12 mouse cellular contexts compared by ENCODE assay signal in the genomic region with DNA sequence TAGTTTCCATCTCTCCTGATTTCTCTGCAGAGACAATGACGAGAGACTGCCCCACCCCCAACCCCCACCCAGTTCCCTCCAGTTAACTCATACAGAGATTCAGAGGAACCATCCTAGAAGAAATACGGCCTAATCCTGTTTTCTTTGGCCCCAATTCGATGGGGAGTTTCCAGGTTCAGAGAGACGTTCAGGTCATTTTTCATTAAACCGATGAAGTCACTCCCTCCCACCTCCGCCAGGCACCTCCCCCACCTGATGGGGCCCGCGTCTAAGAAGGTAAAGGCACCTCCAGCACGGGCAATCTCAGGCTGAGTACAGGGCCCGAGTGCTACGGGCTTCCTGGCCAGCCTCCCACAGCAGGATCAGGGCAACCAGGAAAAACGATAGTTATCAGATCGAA. TPM values are rescaled to one million over a fixed set of nuclear protein-coding genes. Genes with fewer than 3 reads are reported as not detected.
DNase-seq lines count a peak whose midpoint lies in the region; ATAC-seq lines count a peak whose summit lies in the region.
"Had no signal": no experiment of that assay in that cellular context is flagged by ENCODE, and none has a peak within 500 bp of the region (broad histone marks: within the 10 kb centered on the region; RNA-seq: fewer than 3 reads in every experiment).

No protein-coding gene starts in this region.

- peaks cover 37% of the 10 kb centered on the region for H3K4me1 ChIP-seq in hindbrain, embryonic 13.5 days (replicated peaks)
- peaks cover 16% of the 10 kb centered on the region for H3K4me1 ChIP-seq in hindbrain, embryonic 16.5 days (ENCODE audit: control insufficient read depth, insufficient read depth, low read depth, low read length)
- H3K4me1 ChIP-seq in neural tube, embryonic 15.5 days = peaks cover 21% of the 10 kb centered on the region
- peaks cover 12% of the 10 kb centered on the region for H3K4me1 ChIP-seq in intestine, embryonic 16.5 days (ENCODE audit: control insufficient read depth, insufficient read depth, low read length)

- no peaks in the 10 kb centered on the region for H3K9me3 ChIP-seq in hindbrain, embryonic 13.5 days
- no peaks in the 10 kb centered on the region for H3K9me3 ChIP-seq in hindbrain, embryonic 16.5 days (ENCODE audit: control insufficient read depth, low read length)
- no peaks in the 10 kb centered on the region for H3K9me3 ChIP-seq in neural tube, embryonic 15.5 days (replicated peaks)
- H3K9me3 ChIP-seq in intestine, embryonic 16.5 days (ENCODE audit: control insufficient read depth, low read length) = no peaks in the 10 kb centered on the region

- H3K27ac ChIP-seq in hindbrain, embryonic 13.5 days = no peak overlapping the region
- H3K27ac ChIP-seq in hindbrain, embryonic 16.5 days (ENCODE audit: low read depth, low read length) = no peak overlapping the region
- H3K27ac ChIP-seq in neural tube, embryonic 15.5 days (replicated peaks) = no peak overlapping the region
- no peak overlapping the region for H3K27ac ChIP-seq in intestine, embryonic 16.5 days (ENCODE audit: low read length)
- H3K27ac ChIP-seq: liver, embryonic 14.5 days had no signal

- 0 out of 2 replicates have a peak overlapping the region, but pooled peaks have one; percentile 8 for H3K4me2 ChIP-seq in hindbrain, embryonic 13.5 days
- H3K4me2 ChIP-seq in hindbrain, embryonic 16.5 days (ENCODE audit: low read length) = no peak overlapping the region
- H3K4me2 ChIP-seq in neural tube, embryonic 15.5 days = no peak overlapping the region
- no peak overlapping the region for H3K4me2 ChIP-seq in intestine, embryonic 16.5 days (ENCODE audit: low read depth, low read length)

- 19% methylated on average over 13 of the region's 13 CpGs for WGBS in hindbrain, embryonic 13.5 days
- WGBS in hindbrain, embryonic 16.5 days = 22% methylated on average over 13 of the region's 13 CpGs
- 19% methylated on average over 13 of the region's 13 CpGs for WGBS in neural tube, embryonic 15.5 days
- WGBS in intestine, embryonic 16.5 days = 11% methylated on average over 13 of the region's 13 CpGs

- ATAC-seq in hindbrain, embryonic 13.5 days (ENCODE audit: low FRiP score) = no peak
- no peak for ATAC-seq in hindbrain, embryonic 16.5 days
- no peak for ATAC-seq in neural tube, embryonic 15.5 days (ENCODE audit: low FRiP score)
- peak; percentile 71 for ATAC-seq in intestine, embryonic 16.5 days
- ATAC-seq: CD4-positive, CD25-positive, alpha-beta regulatory T cell, adult 4 months had no signal

- no peak overlapping the region for H3K9ac ChIP-seq in hindbrain, embryonic 13.5 days
- H3K9ac ChIP-seq in hindbrain, embryonic 16.5 days (ENCODE audit: low read depth, low read length) = no peak overlapping the region
- H3K9ac ChIP-seq in neural tube, embryonic 15.5 days (replicated peaks) = no peak overlapping the region
- no peak overlapping the region for H3K9ac ChIP-seq in intestine, embryonic 16.5 days (ENCODE audit: low read depth, low read length)
- H3K9ac ChIP-seq: liver, embryonic 14.5 days had no signal

- no peaks in the 10 kb centered on the region for H3K27me3 ChIP-seq in hindbrain, embryonic 13.5 days
- no peaks in the 10 kb centered on the region for H3K27me3 ChIP-seq in hindbrain, embryonic 16.5 days (replicated peaks; ENCODE audit: control insufficient read depth, insufficient read depth, low read length)
- H3K27me3 ChIP-seq in neural tube, embryonic 15.5 days (replicated peaks) = no peaks in the 10 kb centered on the region
- H3K27me3 ChIP-seq in intestine, embryonic 16.5 days (replicated peaks; ENCODE audit: control insufficient read depth, insufficient read depth, low read length) = peaks cover 7% of the 10 kb centered on the region; the same call in 1 of the 2 replicates

- no peaks in the 10 kb centered on the region for H3K36me3 ChIP-seq in hindbrain, embryonic 13.5 days
- no peaks in the 10 kb centered on the region for H3K36me3 ChIP-seq in hindbrain, embryonic 16.5 days (ENCODE audit: control insufficient read depth, insufficient read depth, low read length)
- H3K36me3 ChIP-seq in neural tube, embryonic 15.5 days = no peaks in the 10 kb centered on the region
- H3K36me3 ChIP-seq in intestine, embryonic 16.5 days (ENCODE audit: control insufficient read depth, insufficient read depth, low read length) = no peaks in the 10 kb centered on the region

- no peak overlapping the region for H3K4me3 ChIP-seq in hindbrain, embryonic 13.5 days
- H3K4me3 ChIP-seq in hindbrain, embryonic 16.5 days (ENCODE audit: low read length) = no peak overlapping the region
- H3K4me3 ChIP-seq in neural tube, embryonic 15.5 days (replicated peaks) = no peak overlapping the region
- no peak overlapping the region for H3K4me3 ChIP-seq in intestine, embryonic 16.5 days (ENCODE audit: low read length)

- peak; percentile 33 for DNase-seq in neural tube, embryonic 10.5 days (ENCODE audit: extremely low spot score, low spot score)
- DNase-seq in thymus, postnatal 0 days (ENCODE audit: low spot score) = no peak
- DNase-seq in cerebellum, adult 11 months = no peak
- DNase-seq in layer of hippocampus, adult 9-11 months = no peak
- DNase-seq: adrenal gland, postnatal 36 days; cerebellum, adult 9-10 months had no signal

RNA-seq across cellular contexts. Expression of a gene that starts 6.3 kb away (rescaled TPM):
- polyA plus RNA-seq in hindbrain, embryonic 13.5 days (2015; fragmentation: Nextera tagmentation; extraction: Ambion mirVana) = 54.7 and 66.4 TPM in 2 replicates
- polyA plus RNA-seq in hindbrain, embryonic 16.5 days (2015; fragmentation: Nextera tagmentation; extraction: Ambion mirVana) = 46.1 and 53.2 TPM in 2 replicates
- 35.1 and 38.8 TPM in 2 replicates for polyA plus RNA-seq in neural tube, embryonic 15.5 days (2015; fragmentation: Nextera tagmentation; extraction: Ambion mirVana)
- polyA plus RNA-seq in intestine, embryonic 16.5 days (2015; fragmentation: Nextera tagmentation; extraction: Ambion mirVana) = 25.5 and 26.5 TPM in 2 replicates
- 6.0 and 7.2 TPM in 2 replicates for polyA plus RNA-seq in thymus, postnatal 0 days (2015; fragmentation: Nextera tagmentation; extraction: Ambion mirVana)
- polyA plus RNA-seq: CD4-positive, CD25-positive, alpha-beta regulatory T cell, adult 4 months had no signal
